Mouse (Mus musculus): ENCODE results near the gene Dennd6a. TPM values are rescaled to one million over a fixed set of nuclear protein-coding genes. Genes with fewer than 3 reads are reported as not detected.
A peak's percentile ranks its signal among the peaks of the same experiment; 100 is the strongest.
"Not testable (repeated sequence)": the region's sequence is repeated elsewhere in the genome, so short reads cannot be mapped to it uniquely, and the experiment has no call there.

Gene Dennd6a
- total RNA-seq (2014; rRNA removed), result 23.5 and 30.7 TPM in 2 replicates
- 6.8 and 11.9 TPM in 2 replicates for polyA plus RNA-seq (2015; fragmentation: Nextera tagmentation; extraction: Ambion mirVana)

DNA sequence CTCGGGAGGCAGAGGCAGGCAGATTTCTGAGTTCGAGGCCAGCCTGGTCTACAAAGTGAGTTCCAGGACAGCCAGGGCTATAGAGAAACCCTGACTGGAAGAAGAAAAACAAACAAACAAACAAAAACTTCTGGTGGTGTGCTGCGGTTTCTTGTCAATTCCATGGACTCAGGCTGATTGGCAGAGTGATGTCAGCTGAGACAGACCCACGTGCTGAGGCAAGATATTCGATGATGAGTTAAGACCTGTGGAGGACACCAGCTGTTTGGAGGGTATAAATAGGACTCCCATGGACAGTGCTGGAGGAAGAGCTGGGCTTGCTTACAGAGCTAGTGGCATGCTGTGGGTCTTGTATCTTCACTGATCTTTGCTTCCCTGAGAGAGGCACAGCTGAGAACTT lies at the start of gene Dennd6a:
Dennd6a (plus strand) TSS at position 301 of the 400 bp plus-strand sequence.
- DNase-seq; H3K4me1 ChIP-seq (ENCODE audit: insufficient read depth); H3K4me2 ChIP-seq (ENCODE audit: low read depth); H3K27ac ChIP-seq (ENCODE audit: low read depth, low read length); H3K27me3 ChIP-seq (ENCODE audit: insufficient read depth, low read length); H3K9me3 ChIP-seq (ENCODE audit: low read length); H3K9ac ChIP-seq; H3K4me3 ChIP-seq (ENCODE audit: low read depth, low read length); ATAC-seq; H3K36me3 ChIP-seq (ENCODE audit: insufficient read depth): not testable (repeated sequence)
- 83% methylated on average over 5 of the region's 5 CpGs for WGBS

DNA sequence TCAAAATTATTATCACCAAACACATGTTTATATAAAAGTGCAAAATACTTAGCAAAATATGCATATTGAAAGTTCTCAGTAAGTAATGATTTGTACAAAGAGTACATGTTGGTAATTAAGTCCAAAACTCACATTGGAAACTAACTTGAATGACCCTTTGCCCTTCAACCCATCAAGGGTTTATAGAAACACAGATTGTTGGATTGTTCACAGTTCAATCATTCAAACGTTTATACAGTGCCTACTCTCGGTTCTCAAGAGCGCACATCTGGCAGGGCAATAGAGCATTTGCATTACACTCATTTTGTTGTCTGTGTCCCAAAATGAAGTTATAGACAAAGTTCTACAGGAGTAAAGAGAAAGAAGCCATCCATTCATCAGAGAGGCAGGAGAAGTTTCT lies 47.7 kb upstream of the Dennd6a start:
- Histone ChIP-seq H3K4me3 (ENCODE audit: low read depth, low read length) (no peak overlapping the region), H3K9ac (no peak overlapping the region), H3K9me3 (ENCODE audit: low read length) (no peaks in the 10 kb centered on the region), H3K36me3 (ENCODE audit: insufficient read depth) (no peaks in the 10 kb centered on the region), H3K27me3 (ENCODE audit: insufficient read depth, low read length) (no peaks in the 10 kb centered on the region), H3K4me1 (ENCODE audit: insufficient read depth) (peaks cover 12% of the 10 kb centered on the region), H3K27ac (ENCODE audit: low read depth, low read length) (no peak overlapping the region), H3K4me2 (ENCODE audit: low read depth) (no peak overlapping the region)
- TF ChIP-seq CTCF (IDR thresholded peaks at IDR 0.05; ENCODE audit: low read depth), result no peak
- ATAC-seq (no peak), DNase-seq (no peak)
- WGBS, result 39% methylated on average over 3 of the region's 3 CpGs

DNA sequence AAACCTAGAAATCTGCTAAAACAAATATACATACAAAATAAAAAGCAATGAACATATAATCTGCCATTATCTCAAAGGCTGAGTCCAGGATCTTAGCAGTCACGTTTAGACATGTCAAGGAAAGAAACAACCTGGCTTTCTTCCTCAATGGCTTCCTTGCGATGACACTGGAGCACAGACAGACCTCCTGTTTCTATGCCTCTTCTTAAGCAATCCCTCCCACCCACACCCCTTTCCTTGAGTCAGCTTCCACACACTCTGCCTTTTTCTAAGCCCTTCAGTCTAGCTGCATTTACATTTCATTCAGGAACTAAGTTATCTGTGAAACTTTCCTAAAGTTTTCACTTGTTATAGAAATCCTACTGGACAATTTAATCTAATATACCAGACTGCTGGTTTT lies 45.4 kb upstream of the Dennd6a start:
- H3K36me3 ChIP-seq (ENCODE audit: insufficient read depth), result no peaks in the 10 kb centered on the region
- 82% methylated on average over 2 of the region's 2 CpGs for WGBS
- H3K4me2 ChIP-seq (ENCODE audit: low read depth), result no peak overlapping the region
- ATAC-seq (no peak), DNase-seq (no peak)
- no peak overlapping the region for H3K9ac ChIP-seq
- no peak overlapping the region for H3K27ac ChIP-seq (ENCODE audit: low read depth, low read length)
- no peaks in the 10 kb centered on the region for H3K9me3 ChIP-seq (ENCODE audit: low read length)
- H3K4me1 ChIP-seq (ENCODE audit: insufficient read depth), result peaks cover 27% of the 10 kb centered on the region
- H3K27me3 ChIP-seq (ENCODE audit: insufficient read depth, low read length), result no peaks in the 10 kb centered on the region
- no peak overlapping the region for H3K4me3 ChIP-seq (ENCODE audit: low read depth, low read length)
- no peak for TF ChIP-seq CTCF (IDR thresholded peaks at IDR 0.05; ENCODE audit: low read depth)

DNA sequence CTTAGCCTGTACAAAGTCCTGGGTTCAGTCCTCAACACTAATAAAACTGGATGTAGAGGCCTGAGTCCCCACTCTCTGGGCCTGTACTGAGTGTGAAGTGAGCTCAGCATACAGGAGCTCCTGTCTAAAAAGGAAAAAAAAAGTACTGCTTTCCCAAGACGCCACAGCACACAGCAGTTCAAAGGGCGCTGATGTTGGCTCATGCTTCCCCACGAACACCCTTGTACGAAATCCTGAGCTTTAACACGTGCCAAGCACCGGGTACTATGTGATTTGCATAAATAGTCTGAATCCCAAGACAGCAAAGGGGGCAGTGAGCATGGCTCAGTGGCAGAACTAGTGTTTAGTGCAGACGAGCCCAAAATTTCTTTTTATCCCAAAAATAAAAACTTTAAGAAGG lies 43.3 kb upstream of the Dennd6a start:
- no peak overlapping the region for H3K4me2 ChIP-seq (ENCODE audit: low read depth)
- H3K4me1 ChIP-seq (ENCODE audit: insufficient read depth), result peaks cover 30% of the 10 kb centered on the region
- 30% methylated on average over 7 of the region's 7 CpGs for WGBS
- no peak for TF ChIP-seq CTCF (IDR thresholded peaks at IDR 0.05; ENCODE audit: low read depth)
- H3K4me3 ChIP-seq (ENCODE audit: low read depth, low read length), result no peak overlapping the region
- no peak for ATAC-seq
- DNase-seq, result no peak
- H3K27ac ChIP-seq (ENCODE audit: low read depth, low read length), result no peak overlapping the region
- H3K36me3 ChIP-seq (ENCODE audit: insufficient read depth), result no peaks in the 10 kb centered on the region
- no peaks in the 10 kb centered on the region for H3K27me3 ChIP-seq (ENCODE audit: insufficient read depth, low read length)
- H3K9me3 ChIP-seq (ENCODE audit: low read length), result no peaks in the 10 kb centered on the region
- H3K9ac ChIP-seq, result no peak overlapping the region

DNA sequence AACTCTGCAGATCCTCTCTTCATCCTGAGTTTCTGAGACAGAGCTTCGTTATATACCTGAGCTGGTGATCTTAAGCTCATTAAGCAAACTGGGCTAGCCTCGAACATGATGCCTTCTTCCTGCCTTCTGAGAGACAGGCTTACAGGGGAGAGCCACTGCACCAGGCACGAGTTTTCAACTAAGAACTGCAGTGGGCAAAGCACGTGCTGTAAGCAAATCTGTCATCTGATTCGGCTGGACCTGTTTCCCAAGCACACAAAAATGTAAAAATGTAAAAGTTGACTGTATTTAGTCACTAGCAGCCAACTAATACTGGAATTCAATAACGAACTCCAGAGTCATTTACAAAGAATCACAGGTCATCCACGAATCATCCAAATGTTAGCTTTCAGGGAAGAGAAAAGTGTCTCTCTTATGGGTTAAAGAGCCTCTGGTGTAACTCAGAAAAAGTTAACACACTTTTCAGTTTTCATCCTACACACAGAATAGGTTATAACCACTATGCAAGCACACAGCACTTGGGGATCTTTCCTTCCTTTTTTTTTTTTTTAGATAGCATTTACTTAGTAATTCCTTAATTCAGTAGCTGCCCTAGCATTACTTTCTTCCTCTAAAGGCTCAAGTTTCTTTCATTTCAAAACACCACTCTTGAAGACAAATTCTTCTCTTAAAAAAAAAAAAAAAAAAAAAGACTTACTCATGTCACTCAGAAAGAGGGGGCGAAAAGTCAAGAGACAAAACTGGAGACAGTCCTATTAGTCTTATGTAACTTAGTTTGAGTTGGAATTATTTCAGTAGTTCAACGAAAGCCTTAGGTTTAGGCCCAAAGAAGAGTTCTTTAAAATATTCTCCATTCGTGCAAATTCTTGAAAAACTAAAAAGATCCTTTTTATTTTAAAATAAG lies 42.0 kb upstream of the Dennd6a start:
- WGBS, result 69% methylated on average over 10 of the region's 10 CpGs
- H3K4me2 ChIP-seq (ENCODE audit: low read depth), result peak overlapping the region; percentile 96
- no peaks in the 10 kb centered on the region for H3K36me3 ChIP-seq (ENCODE audit: insufficient read depth)
- no peak overlapping the region for H3K9ac ChIP-seq
- TF ChIP-seq CTCF (IDR thresholded peaks at IDR 0.05; ENCODE audit: low read depth), result no peak
- no peak overlapping the region for H3K27ac ChIP-seq (ENCODE audit: low read depth, low read length)
- no peak for ATAC-seq
- peak overlapping the region; percentile 3; the same call in 1 of the 2 replicates for H3K4me3 ChIP-seq (ENCODE audit: low read depth, low read length)
- H3K4me1 ChIP-seq (ENCODE audit: insufficient read depth), result peaks cover 30% of the 10 kb centered on the region
- no peak for DNase-seq
- H3K9me3 ChIP-seq (ENCODE audit: low read length), result no peaks in the 10 kb centered on the region
- no peaks in the 10 kb centered on the region for H3K27me3 ChIP-seq (ENCODE audit: insufficient read depth, low read length)

DNA sequence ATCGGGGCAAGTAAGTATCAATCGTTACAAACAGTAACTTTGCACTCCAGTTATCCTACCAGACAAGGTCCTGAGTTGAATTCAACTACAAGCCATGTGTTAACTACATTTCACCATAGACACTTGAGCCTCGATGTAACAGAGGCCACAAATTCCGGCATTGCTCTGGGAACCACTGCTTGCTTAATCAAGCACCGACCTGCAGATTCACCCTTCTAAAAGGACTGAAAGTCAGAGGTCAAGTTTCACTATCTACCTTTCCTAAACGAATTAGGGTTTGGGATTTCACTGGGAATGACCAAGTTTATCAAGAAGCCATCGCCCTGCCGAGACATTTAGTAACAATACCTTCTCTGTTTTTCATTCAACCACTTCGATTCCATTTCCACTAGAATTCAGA lies 40.9 kb upstream of the Dennd6a start:
- H3K27me3 ChIP-seq (ENCODE audit: insufficient read depth, low read length), result no peaks in the 10 kb centered on the region
- peak overlapping the region; percentile 88 for H3K4me3 ChIP-seq (ENCODE audit: low read depth, low read length)
- ATAC-seq, result no peak
- no peak for TF ChIP-seq CTCF (IDR thresholded peaks at IDR 0.05; ENCODE audit: low read depth)
- H3K4me2 ChIP-seq (ENCODE audit: low read depth), result peak overlapping the region; percentile 96
- no peak overlapping the region for H3K27ac ChIP-seq (ENCODE audit: low read depth, low read length)
- no peak for DNase-seq
- 0 out of 2 replicates have a peak overlapping the region, but pooled peaks have one; percentile 81 for H3K9ac ChIP-seq
- WGBS, result 54% methylated on average over 9 of the region's 9 CpGs
- no peaks in the 10 kb centered on the region for H3K9me3 ChIP-seq (ENCODE audit: low read length)
- peaks cover 30% of the 10 kb centered on the region for H3K4me1 ChIP-seq (ENCODE audit: insufficient read depth)
- H3K36me3 ChIP-seq (ENCODE audit: insufficient read depth), result no peaks in the 10 kb centered on the region

DNA sequence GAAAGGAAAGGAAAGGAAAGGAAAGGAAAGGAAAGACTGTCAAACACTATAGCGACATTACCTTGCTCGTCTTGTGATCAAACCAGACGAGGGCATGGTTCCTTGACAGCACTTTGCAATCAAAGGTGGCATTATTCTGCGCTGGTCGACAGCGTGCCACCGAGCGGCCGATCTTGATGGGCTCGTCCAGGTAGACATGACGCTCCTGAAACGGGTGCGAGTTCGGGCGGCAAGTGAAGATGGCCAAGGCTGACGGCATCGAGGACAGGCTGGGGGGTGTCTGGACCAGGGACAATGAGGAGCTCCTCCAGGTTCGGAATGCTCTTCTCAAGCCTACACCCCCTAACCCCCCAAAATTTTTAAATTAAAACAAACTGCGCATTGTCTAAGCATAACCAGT lies 40.4 kb upstream of the Dennd6a start:
- DNase-seq, result no peak
- WGBS, result 16% methylated on average over 19 of the region's 19 CpGs

More for the DNA sequence above, 40.4 kb upstream of the Dennd6a start:
- Histone ChIP-seq H3K9ac (peak overlapping the region; percentile 81; the same call in 1 of the 2 replicates), H3K9me3 (ENCODE audit: low read length) (no peaks in the 10 kb centered on the region), H3K4me1 (ENCODE audit: insufficient read depth) (peaks cover 30% of the 10 kb centered on the region), H3K4me3 (ENCODE audit: low read depth, low read length) (peak overlapping the region; percentile 88), H3K36me3 (ENCODE audit: insufficient read depth) (no peaks in the 10 kb centered on the region), H3K27me3 (ENCODE audit: insufficient read depth, low read length) (no peaks in the 10 kb centered on the region), H3K4me2 (ENCODE audit: low read depth) (peak overlapping the region; percentile 96), H3K27ac (ENCODE audit: low read depth, low read length) (no peak overlapping the region)
- no peak; the same call in 1 of the 2 replicates for TF ChIP-seq CTCF (IDR thresholded peaks at IDR 0.05; ENCODE audit: low read depth)
- ATAC-seq, result no peak

All from forebrain, postnatal 0 days (tissue).